15 mouse cellular contexts compared by ENCODE assay signal in the genomic region with DNA sequence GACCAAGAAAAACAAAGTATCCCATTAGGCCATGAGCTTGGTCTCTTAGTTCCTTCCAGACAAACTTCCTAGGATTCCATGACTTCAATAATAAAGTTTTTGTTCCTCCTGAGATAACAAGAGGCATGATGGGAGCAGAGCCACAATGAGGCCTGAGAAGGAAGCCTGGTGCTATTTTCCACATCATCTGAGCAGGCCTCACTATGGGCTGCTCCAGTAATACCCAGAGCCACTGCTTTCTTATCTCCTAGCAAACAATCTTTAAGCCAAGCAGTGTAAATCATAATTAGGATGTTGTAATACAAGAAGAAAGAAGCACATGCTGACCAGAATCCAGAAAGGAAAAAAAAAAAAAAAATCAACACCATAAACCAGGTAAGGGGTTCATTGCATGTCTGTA. TPM values are rescaled to one million over a fixed set of nuclear protein-coding genes. Genes with fewer than 3 reads are reported as not detected.
DNase-seq lines count a peak whose midpoint lies in the region; ATAC-seq and TF ChIP-seq lines count a peak whose summit lies in the region.
"Had no signal": no experiment of that assay in that cellular context is flagged by ENCODE, and none has a peak within 500 bp of the region (broad histone marks: within the 10 kb centered on the region; RNA-seq: fewer than 3 reads in every experiment).

No protein-coding gene starts in this region.

- H3K27ac ChIP-seq in heart, embryonic 11.5 days (ENCODE audit: low read depth, low read length): peak overlapping the region; percentile 30; the same call in 1 of the 2 replicates
- peak overlapping the region; percentile 69 for H3K27ac ChIP-seq in kidney, embryonic 16.5 days (ENCODE audit: low read length)
- peak overlapping the region; percentile 99; the same call in 1 of the 2 replicates for H3K27ac ChIP-seq in ES-E14 (ENCODE audit: insufficient read depth, low read depth, low read length, poor library complexity, severe bottlenecking)
- 0 out of 2 replicates have a peak overlapping the region, but pooled peaks have one; percentile 39 for H3K27ac ChIP-seq in liver, embryonic 13.5 days
- H3K27ac ChIP-seq: limb, embryonic 15.5 days had no signal

- DNase-seq in heart, postnatal 36 days: no peak
- no peak for DNase-seq in kidney, postnatal 25 days
- DNase-seq in ES-E14 (ENCODE audit: low read depth, low spot score): no peak
- no peak for DNase-seq in liver, embryonic 13.5 days
- no peak for DNase-seq in embryo, embryonic 10 days (ENCODE audit: low spot score)
- no peak for DNase-seq in adrenal gland, postnatal 14 days
- DNase-seq: cerebellum, adult 9-11 months; forebrain, postnatal 0 days; spleen, adult 18-20 months; thymus, adult 2 months had no signal

- no peak overlapping the region for H3K9ac ChIP-seq in heart, embryonic 11.5 days (ENCODE audit: low read depth, low read length)
- H3K9ac ChIP-seq in kidney, embryonic 16.5 days (replicated peaks; ENCODE audit: low read length): 0 out of 2 replicates have a peak overlapping the region, but pooled peaks have one; percentile 22
- peak overlapping the region; percentile 77; the same call in 1 of the 2 replicates for H3K9ac ChIP-seq in ES-E14 (ENCODE audit: insufficient read depth, low read depth, low read length, poor library complexity, severe bottlenecking)
- no peak overlapping the region for H3K9ac ChIP-seq in liver, embryonic 13.5 days
- H3K9ac ChIP-seq: forebrain, postnatal 0 days; limb, embryonic 15.5 days had no signal

- peak overlapping the region; percentile 69 for H3K4me2 ChIP-seq in heart, embryonic 11.5 days
- peak overlapping the region; percentile 57 for H3K4me2 ChIP-seq in kidney, embryonic 16.5 days (replicated peaks; ENCODE audit: low read depth, low read length)
- peak overlapping the region; percentile 77; the same call in 1 of the 2 replicates for H3K4me2 ChIP-seq in liver, embryonic 13.5 days

- H3K36me3 ChIP-seq in heart, embryonic 11.5 days (ENCODE audit: control insufficient read depth, insufficient read depth, low read length): no peaks in the 10 kb centered on the region
- H3K36me3 ChIP-seq in kidney, embryonic 16.5 days (ENCODE audit: insufficient read depth, low read length): no peaks in the 10 kb centered on the region
- peaks cover 13% of the 10 kb centered on the region; the same call in 1 of the 2 replicates for H3K36me3 ChIP-seq in ES-E14 (ENCODE audit: control insufficient read depth, insufficient read depth, low read length, poor library complexity, severe bottlenecking)
- no peaks in the 10 kb centered on the region for H3K36me3 ChIP-seq in liver, embryonic 13.5 days
- H3K36me3 ChIP-seq: limb, embryonic 15.5 days had no signal

- peaks cover 74% of the 10 kb centered on the region for H3K4me1 ChIP-seq in heart, embryonic 11.5 days (ENCODE audit: control insufficient read depth, insufficient read depth, low read length)
- peaks cover 94% of the 10 kb centered on the region for H3K4me1 ChIP-seq in kidney, embryonic 16.5 days (ENCODE audit: insufficient read depth, low read length)
- H3K4me1 ChIP-seq in ES-E14 (ENCODE audit: control insufficient read depth in 2 of 2, insufficient read depth in 2 of 2, low read length in 2 of 2, poor library complexity in 1 of 2): peaks cover 12 to 24% of the 10 kb centered on the region in 2 experiments
- peaks cover 77% of the 10 kb centered on the region for H3K4me1 ChIP-seq in liver, embryonic 13.5 days (replicated peaks)

- no peak for ATAC-seq in heart, embryonic 11.5 days (replicated peaks; ENCODE audit: insufficient number of reproducible peaks, low FRiP score, low TSS enrichment)
- ATAC-seq in kidney, embryonic 16.5 days (ENCODE audit: low FRiP score, low TSS enrichment): no peak
- no peak for ATAC-seq in liver, embryonic 13.5 days (ENCODE audit: low read depth)
- ATAC-seq: forebrain, postnatal 0 days had no signal

- no peaks in the 10 kb centered on the region for H3K9me3 ChIP-seq in heart, embryonic 11.5 days (replicated peaks; ENCODE audit: control insufficient read depth, low read length)
- no peaks in the 10 kb centered on the region for H3K9me3 ChIP-seq in kidney, embryonic 16.5 days (ENCODE audit: low read length)
- H3K9me3 ChIP-seq in ES-E14 (ENCODE audit: control insufficient read depth, insufficient read depth, low read depth, low read length): no peaks in the 10 kb centered on the region
- H3K9me3 ChIP-seq in liver, embryonic 13.5 days (replicated peaks): no peaks in the 10 kb centered on the region
- H3K9me3 ChIP-seq: limb, embryonic 15.5 days; midbrain, embryonic 10.5 days had no signal

- H3K4me3 ChIP-seq in heart, embryonic 11.5 days (ENCODE audit: low read depth, low read length): no peak overlapping the region
- no peak overlapping the region for H3K4me3 ChIP-seq in kidney, embryonic 16.5 days (ENCODE audit: low read length)
- H3K4me3 ChIP-seq in ES-E14 (ENCODE audit: insufficient read depth in 1 of 2, low read depth in 1 of 2, low read length in 2 of 2, poor library complexity in 1 of 2, severe bottlenecking in 1 of 2): peak overlapping the region; percentile 54 to 64
- no peak overlapping the region for H3K4me3 ChIP-seq in liver, embryonic 13.5 days (replicated peaks)
- H3K4me3 ChIP-seq: myocyte had no signal

- in situ Hi-C loops in ES-E14 (cut with MboI; ENCODE audit: low sequenced_read_pairs in 2 of 2, unreplicated experiment in 2 of 2): no loop called here

- no peaks in the 10 kb centered on the region for H3K27me3 ChIP-seq in heart, embryonic 11.5 days (ENCODE audit: control insufficient read depth, insufficient read depth, low read length)
- no peaks in the 10 kb centered on the region for H3K27me3 ChIP-seq in kidney, embryonic 16.5 days (ENCODE audit: insufficient read depth, low read length)
- peaks cover 13% of the 10 kb centered on the region for H3K27me3 ChIP-seq in liver, embryonic 13.5 days
- H3K27me3 ChIP-seq: limb, embryonic 15.5 days had no signal

- intact Hi-C loops in heart, postnatal 36 days (cut with DNase I): no loop called here

TF ChIP-seq in ES-E14, 5 proteins besides CTCF, POLR2A, EP300 and RAD21:
- no peak for TF ChIP-seq HCFC1 (IDR thresholded peaks at IDR 0.05; ENCODE audit: borderline replicate concordance, insufficient read depth, low read length)
- no peak for TF ChIP-seq MAFK (IDR thresholded peaks at IDR 0.05; ENCODE audit: insufficient read depth, low read depth, low read length)
- no peak for TF ChIP-seq ZNF384 (IDR thresholded peaks at IDR 0.05; ENCODE audit: low read depth, low read length)
- no peak for TF ChIP-seq ZC3H11A (IDR thresholded peaks at IDR 0.05; ENCODE audit: borderline replicate concordance, low read depth, low read length)
- no peak for TF ChIP-seq CHD2 (IDR thresholded peaks at IDR 0.05; ENCODE audit: low read depth, low read length)

RNA-seq across cellular contexts. Expression of gene Fgfr2, which starts 6.6 kb away (rescaled TPM):
- polyA plus RNA-seq in heart, embryonic 11.5 days (2014; fragmentation: Nextera tagmentation; extraction: Ambion mirVana): 24.9 and 27.0 TPM in 2 replicates
- 1 to 10 TPM; 1.5 to 1.7 TPM for total RNA-seq in heart, postnatal 36 days (2021)
- polyA plus RNA-seq in kidney, embryonic 16.5 days (2015; fragmentation: Nextera tagmentation; extraction: Ambion mirVana): 115 and 118 TPM in 2 replicates
- total RNA-seq in ES-E14 (2012; rRNA removed): 37.5 and 44.3 TPM in 2 replicates
- polyA plus RNA-seq in liver, embryonic 13.5 days (2015; fragmentation: Nextera tagmentation; extraction: Ambion mirVana): 8.9 and 10.8 TPM in 2 replicates
- total RNA-seq in adrenal gland, postnatal 14 days (2021): 192 and 227 TPM in 2 replicates

RNA-seq across cellular contexts. Expression of gene Ctbp2, which starts 7.6 kb away (rescaled TPM):
- 59.6 and 62.7 TPM in 2 replicates for polyA plus RNA-seq in heart, embryonic 11.5 days (2014; fragmentation: Nextera tagmentation; extraction: Ambion mirVana)
- 10 to 100 TPM; 23.8 to 28.6 TPM for total RNA-seq in heart, postnatal 36 days (2021)
- 121 and 123 TPM in 2 replicates for polyA plus RNA-seq in kidney, embryonic 16.5 days (2015; fragmentation: Nextera tagmentation; extraction: Ambion mirVana)
- total RNA-seq in ES-E14 (2012; rRNA removed): 241 and 381 TPM in 2 replicates
- 11.4 and 13.9 TPM in 2 replicates for polyA plus RNA-seq in liver, embryonic 13.5 days (2015; fragmentation: Nextera tagmentation; extraction: Ambion mirVana)
- total RNA-seq in adrenal gland, postnatal 14 days (2021): 63.2 and 70.6 TPM in 2 replicates

Comparison
In these comparisons a context has a peak if more than half of its experiments do, and no peak if none do; other contexts are left out.
1. H3K27ac ChIP-seq: peak in every context shown above with its lines; median percentile 99 in ES-E14; 69 in kidney, embryonic 16.5 days; 39 in liver, embryonic 13.5 days; 30 in heart, embryonic 11.5 days.
2. H3K4me3 ChIP-seq: peak in ES-E14 (2 of 2); none in heart, embryonic 11.5 days (single experiment), kidney, embryonic 16.5 days (single experiment) and liver, embryonic 13.5 days (single experiment).
3. H3K9ac ChIP-seq: peak in kidney, embryonic 16.5 days (single experiment) and ES-E14 (single experiment); none in heart, embryonic 11.5 days (single experiment) and liver, embryonic 13.5 days (single experiment).
4. RNA of gene Fgfr2, which starts 6.6 kb away (total RNA-seq): 192 to 227 TPM in adrenal gland, postnatal 14 days and 37.5 to 44.3 TPM in ES-E14; 1.5 to 1.7 TPM in heart, postnatal 36 days; every median in the first group is over 10 times any median in the second.
5. Peak in every context shown above with its lines, with median percentiles within 50 percentile points of each other: H3K4me2 ChIP-seq.